Mouse (Mus musculus) thymus, adult 18-20 months (tissue): Measurements from ENCODE around the gene Tmem184a.

Experiments used
- DNase-seq, 2 experiments: peaks; one replicate each; pipeline ENCODE4 v3.0.0; 2022; ENCODE audit warnings: mixed read lengths in 2 of 2

The Tmem184a gene

GRCm38 (mm10) chr5:139819538-139820181 lies at the start of gene Tmem184a:
Gene Tmem184a (minus strand): TSS chr5:139819917.
- no peak for DNase-seq

- no peak for DNase-seq
Measured at GRCm38 (mm10) chr5:139862759-139863158, 43.0 kb upstream of the Tmem184a start.

GRCm38 (mm10) chr5:139860328-139861104 lies 40.8 kb upstream of the Tmem184a start:
- no peak for DNase-seq

- DNase-seq: no peak
Measured at GRCm38 (mm10) chr5:139849626-139850320, 30.1 kb upstream of the Tmem184a start.

- DNase-seq: no peak
Measured at GRCm38 (mm10) chr5:139839142-139839541, 19.4 kb upstream of the Tmem184a start.

- DNase-seq: no peak
Measured at GRCm38 (mm10) chr5:139838476-139838892, 18.8 kb upstream of the Tmem184a start.

GRCm38 (mm10) chr5:139835706-139836105 lies 16.0 kb upstream of the Tmem184a start:
- DNase-seq: no peak

- DNase-seq: no peak
Measured at GRCm38 (mm10) chr5:139832125-139832524, 12.4 kb upstream of the Tmem184a start.

- DNase-seq: no peak
Measured at GRCm38 (mm10) chr5:139830734-139831133, 11.0 kb upstream of the Tmem184a start.

- no peak for DNase-seq
Measured at GRCm38 (mm10) chr5:139829384-139829783, 9.7 kb upstream of the Tmem184a start.

GRCm38 (mm10) chr5:139827593-139827992 lies 7.9 kb upstream of the Tmem184a start:
- DNase-seq: no peak

- peak; percentile 66 to 69 for DNase-seq
Measured at GRCm38 (mm10) chr5:139826357-139827055, 6.8 kb upstream of the Tmem184a start, which contains the start of the genes Gm26938 and Psmg3. Gene Gm26938 (minus strand): TSS chr5:139826407. Gene Psmg3 (minus strand): TSS chr5:139826885.

GRCm38 (mm10) chr5:139825947-139826346 lies 6.2 kb upstream of the Tmem184a start:
- no peak for DNase-seq

- DNase-seq: no peak
Measured at GRCm38 (mm10) chr5:139824531-139824930, 4.8 kb upstream of the Tmem184a start.

GRCm38 (mm10) chr5:139821466-139822459 lies 2.0 kb upstream of the Tmem184a start:
- DNase-seq: no peak

GRCm38 (mm10) chr5:139818801-139819200 lies 916 bp downstream of the Tmem184a start:
- DNase-seq: peak in 1 of 2 experiments; percentile 34

GRCm38 (mm10) chr5:139818056-139818455 lies 1.7 kb downstream of the Tmem184a start:
- no peak for DNase-seq

- no peak for DNase-seq
Measured at GRCm38 (mm10) chr5:139817292-139817691, 2.4 kb downstream of the Tmem184a start.

- DNase-seq: no peak
Measured at GRCm38 (mm10) chr5:139816445-139816844, 3.3 kb downstream of the Tmem184a start.

- DNase-seq: no peak
Measured at GRCm38 (mm10) chr5:139815964-139816363, 3.8 kb downstream of the Tmem184a start.

GRCm38 (mm10) chr5:139813963-139814381 lies 5.7 kb downstream of the Tmem184a start:
- DNase-seq: no peak

GRCm38 (mm10) chr5:139813126-139813490 lies 6.6 kb downstream of the Tmem184a start:
- DNase-seq: no peak
